Mouse (Mus musculus): ENCODE measurements around the gene Map6. TPM values are rescaled to one million over a fixed set of nuclear protein-coding genes. Genes with fewer than 3 reads are reported as not detected.
"Not testable (repeated sequence)": the region's sequence is repeated elsewhere in the genome, so short reads cannot be mapped to it uniquely, and the experiment has no call there.

Gene Map6
- polyA plus RNA-seq, 1 experiment from 2014 or later: 57.0 TPM

DNA sequence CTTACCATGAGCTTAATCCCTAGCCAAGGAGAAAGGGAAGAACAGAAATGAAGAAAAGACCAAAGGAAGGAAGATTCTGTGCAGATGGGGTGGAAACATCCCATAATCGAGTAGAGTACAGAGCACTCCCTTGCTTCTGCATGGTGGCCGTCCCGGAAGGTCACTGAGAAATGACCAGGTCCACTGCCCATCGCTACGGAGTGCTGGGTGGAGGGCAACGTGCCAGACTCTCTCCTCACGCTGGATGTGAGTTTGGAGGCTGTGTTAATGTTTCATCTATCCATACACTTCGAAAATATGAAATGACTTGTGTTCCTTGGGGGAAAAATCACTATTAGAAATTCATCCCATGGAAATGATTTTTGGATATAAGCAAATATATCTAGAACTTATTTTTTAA is 91.1 kb downstream of the Map6 start:
- H3K27me3 ChIP-seq (ENCODE audit: control insufficient read depth, insufficient read depth, low read length): no peaks in the 10 kb centered on the region
- WGBS: 93% methylated on average over 8 of the region's 8 CpGs
- H3K9me3 ChIP-seq (ENCODE audit: control insufficient read depth, low read length): no peaks in the 10 kb centered on the region
- H3K4me3 ChIP-seq (ENCODE audit: low read depth, low read length): no peak overlapping the region
- no peak overlapping the region for H3K27ac ChIP-seq (ENCODE audit: low read depth, low read length)
- peaks cover 36% of the 10 kb centered on the region for H3K4me1 ChIP-seq (ENCODE audit: control insufficient read depth, insufficient read depth, low read length)
- H3K4me2 ChIP-seq (ENCODE audit: low read depth): no peak overlapping the region
- ATAC-seq (ENCODE audit: insufficient read depth, low FRiP score, low TSS enrichment) (no peak), DNase-seq (ENCODE audit: low spot score) (no peak)
- no peaks in the 10 kb centered on the region for H3K36me3 ChIP-seq (ENCODE audit: control insufficient read depth, insufficient read depth, low read length)
- no peak overlapping the region for H3K9ac ChIP-seq (ENCODE audit: low read length)

GRCm38 (mm10) chr7:99360021-99360802 is 93.0 kb downstream of the Map6 start:
- H3K4me3 ChIP-seq (ENCODE audit: low read depth, low read length): no peak overlapping the region
- peak overlapping the region; percentile 32; the same call in 1 of the 2 replicates for H3K9ac ChIP-seq (ENCODE audit: low read length)
- DNase-seq (ENCODE audit: low spot score): peak; percentile 92
- no peaks in the 10 kb centered on the region for H3K36me3 ChIP-seq (ENCODE audit: control insufficient read depth, insufficient read depth, low read length)
- 0 out of 2 replicates have a peak overlapping the region, but pooled peaks have one; percentile 8 for H3K4me2 ChIP-seq (ENCODE audit: low read depth)
- H3K9me3 ChIP-seq (ENCODE audit: control insufficient read depth, low read length): no peaks in the 10 kb centered on the region
- H3K27ac ChIP-seq (ENCODE audit: low read depth, low read length): peak overlapping the region; percentile 85
- ATAC-seq (ENCODE audit: insufficient read depth, low FRiP score, low TSS enrichment): peak; percentile 96
- peaks cover 30% of the 10 kb centered on the region for H3K4me1 ChIP-seq (ENCODE audit: control insufficient read depth, insufficient read depth, low read length)
- H3K27me3 ChIP-seq (ENCODE audit: control insufficient read depth, insufficient read depth, low read length): no peaks in the 10 kb centered on the region
- 5% methylated on average over 10 of the region's 10 CpGs for WGBS

DNA sequence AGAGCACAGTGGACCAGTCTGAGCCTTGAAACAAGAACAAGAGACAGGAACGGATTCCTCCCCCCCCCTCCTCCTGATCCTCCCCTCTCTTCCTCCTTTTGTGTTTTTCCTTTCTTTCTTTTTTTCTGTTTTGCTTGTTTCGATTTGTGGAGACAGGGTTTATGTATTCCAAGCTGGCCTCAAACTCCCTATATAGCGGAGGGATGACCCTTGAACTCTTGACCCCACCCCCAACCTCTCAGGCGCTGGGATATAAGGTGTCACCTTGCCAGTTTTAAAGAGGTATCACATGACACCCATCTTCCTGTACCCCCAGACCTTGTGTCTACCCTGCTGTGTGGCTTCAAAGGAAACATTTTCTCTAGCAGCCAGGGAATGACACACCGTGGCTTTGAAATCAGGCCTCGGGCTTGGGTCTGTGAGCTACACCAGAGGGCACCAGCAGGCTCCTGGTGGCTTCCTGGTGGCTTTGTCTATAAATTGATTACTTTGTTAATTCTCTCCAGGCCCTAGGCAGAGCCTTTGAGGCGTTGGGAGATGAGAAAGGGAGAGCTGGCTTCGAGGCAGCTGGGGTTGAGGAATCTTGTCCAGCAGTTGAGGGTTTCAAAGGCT is 93.7 kb downstream of the Map6 start:
- Histone ChIP-seq H3K4me1 (ENCODE audit: control insufficient read depth, insufficient read depth, low read length) (peaks cover 23% of the 10 kb centered on the region), H3K9me3 (ENCODE audit: control insufficient read depth, low read length) (no peaks in the 10 kb centered on the region), H3K4me2 (ENCODE audit: low read depth) (0 out of 2 replicates have a peak overlapping the region, but pooled peaks have one; percentile 8), H3K36me3 (ENCODE audit: control insufficient read depth, insufficient read depth, low read length) (no peaks in the 10 kb centered on the region), H3K27ac (ENCODE audit: low read depth, low read length) (peak overlapping the region; percentile 85), H3K9ac (ENCODE audit: low read length) (peak overlapping the region; percentile 32; the same call in 1 of the 2 replicates), H3K4me3 (ENCODE audit: low read depth, low read length) (no peak overlapping the region), H3K27me3 (ENCODE audit: control insufficient read depth, insufficient read depth, low read length) (no peaks in the 10 kb centered on the region)
- WGBS: 14% methylated on average over 8 of the region's 8 CpGs
- ATAC-seq (ENCODE audit: insufficient read depth, low FRiP score, low TSS enrichment) (no peak), DNase-seq (ENCODE audit: low spot score) (no peak)

- H3K4me1 ChIP-seq (ENCODE audit: control insufficient read depth, insufficient read depth, low read length): peaks cover 13% of the 10 kb centered on the region
- no peaks in the 10 kb centered on the region for H3K9me3 ChIP-seq (ENCODE audit: control insufficient read depth, low read length)
- no peaks in the 10 kb centered on the region for H3K36me3 ChIP-seq (ENCODE audit: control insufficient read depth, insufficient read depth, low read length)
- H3K27me3 ChIP-seq (ENCODE audit: control insufficient read depth, insufficient read depth, low read length): no peaks in the 10 kb centered on the region
- DNase-seq (ENCODE audit: low spot score) (no peak), ATAC-seq (ENCODE audit: insufficient read depth, low FRiP score, low TSS enrichment) (no peak)
- H3K9ac ChIP-seq (ENCODE audit: low read length): no peak overlapping the region
- no peak overlapping the region for H3K4me3 ChIP-seq (ENCODE audit: low read depth, low read length)
- WGBS: 84% methylated on average over 2 of the region's 2 CpGs
- H3K4me2 ChIP-seq (ENCODE audit: low read depth): no peak overlapping the region
- no peak overlapping the region for H3K27ac ChIP-seq (ENCODE audit: low read depth, low read length)
Observed at GRCm38 (mm10) chr7:99362137-99362536, 94.9 kb downstream of the Map6 start.

DNA sequence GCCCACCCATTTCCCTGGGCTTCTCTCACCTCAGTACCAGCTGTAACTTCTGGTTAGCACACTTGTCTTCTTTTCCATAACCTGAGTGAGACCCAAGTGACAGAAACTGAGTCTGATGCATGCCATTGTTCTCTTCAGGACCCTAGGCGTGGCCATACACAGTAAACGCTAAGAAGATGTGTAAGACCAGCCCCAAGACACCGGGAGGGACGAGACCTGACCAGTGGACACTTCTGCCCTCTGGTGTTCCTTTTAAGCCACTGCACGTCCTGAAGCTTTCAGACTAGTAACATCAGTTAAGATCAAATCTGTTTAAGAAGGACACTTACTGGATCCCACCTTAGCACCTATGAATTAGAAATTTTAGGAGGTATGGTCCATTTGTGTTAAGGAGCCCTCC is 97.8 kb downstream of the Map6 start:
- H3K4me3 ChIP-seq (ENCODE audit: low read depth, low read length): no peak overlapping the region
- no peak overlapping the region for H3K9ac ChIP-seq (ENCODE audit: low read length)
- H3K4me2 ChIP-seq (ENCODE audit: low read depth): no peak overlapping the region
- H3K27ac ChIP-seq (ENCODE audit: low read depth, low read length): no peak overlapping the region
- H3K9me3 ChIP-seq (ENCODE audit: control insufficient read depth, low read length): no peaks in the 10 kb centered on the region
- ATAC-seq (ENCODE audit: insufficient read depth, low FRiP score, low TSS enrichment): no peak
- no peaks in the 10 kb centered on the region for H3K36me3 ChIP-seq (ENCODE audit: control insufficient read depth, insufficient read depth, low read length)
- 2% methylated on average over 5 of the region's 5 CpGs for WGBS
- DNase-seq (ENCODE audit: low spot score): peak; percentile 80
- peaks cover 5% of the 10 kb centered on the region; the same call in 1 of the 2 replicates for H3K4me1 ChIP-seq (ENCODE audit: control insufficient read depth, insufficient read depth, low read length)
- H3K27me3 ChIP-seq (ENCODE audit: control insufficient read depth, insufficient read depth, low read length): no peaks in the 10 kb centered on the region

GRCm38 (mm10) chr7:99366716-99367115 is 99.5 kb downstream of the Map6 start:
- H3K36me3 ChIP-seq (ENCODE audit: control insufficient read depth, insufficient read depth, low read length): no peaks in the 10 kb centered on the region
- H3K4me3 ChIP-seq (ENCODE audit: low read depth, low read length): no peak overlapping the region
- ATAC-seq (ENCODE audit: insufficient read depth, low FRiP score, low TSS enrichment): no peak
- 70% methylated on average over 6 of the region's 6 CpGs for WGBS
- no peak overlapping the region for H3K9ac ChIP-seq (ENCODE audit: low read length)
- no peaks in the 10 kb centered on the region for H3K27me3 ChIP-seq (ENCODE audit: control insufficient read depth, insufficient read depth, low read length)
- H3K27ac ChIP-seq (ENCODE audit: low read depth, low read length): no peak overlapping the region
- no peaks in the 10 kb centered on the region for H3K4me1 ChIP-seq (ENCODE audit: control insufficient read depth, insufficient read depth, low read length)
- no peak for DNase-seq (ENCODE audit: low spot score)
- H3K9me3 ChIP-seq (ENCODE audit: control insufficient read depth, low read length): no peaks in the 10 kb centered on the region
- no peak overlapping the region for H3K4me2 ChIP-seq (ENCODE audit: low read depth)

DNA sequence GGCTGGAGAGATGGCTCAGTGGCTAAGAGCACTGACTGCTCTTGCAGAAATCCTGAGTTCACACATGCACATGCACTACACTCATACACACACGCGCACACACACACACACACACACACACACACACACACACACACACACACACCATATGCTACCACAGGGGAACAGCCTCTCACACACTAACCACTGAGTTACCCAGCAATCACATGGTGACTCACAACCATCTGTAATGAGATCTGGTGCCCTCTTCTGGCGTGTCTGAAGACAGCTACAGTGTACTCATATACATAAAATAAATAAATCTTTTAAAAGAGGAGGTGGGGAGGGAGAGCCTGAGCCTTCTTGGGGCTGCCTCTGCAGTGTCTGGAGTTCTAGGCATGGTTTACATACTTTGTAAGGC is 107.1 kb downstream of the Map6 start:
- H3K9ac ChIP-seq (ENCODE audit: low read length); H3K4me1 ChIP-seq (ENCODE audit: control insufficient read depth, insufficient read depth, low read length); H3K36me3 ChIP-seq (ENCODE audit: control insufficient read depth, insufficient read depth, low read length); H3K9me3 ChIP-seq (ENCODE audit: control insufficient read depth, low read length); DNase-seq (ENCODE audit: low spot score); H3K27ac ChIP-seq (ENCODE audit: low read depth, low read length); H3K4me3 ChIP-seq (ENCODE audit: low read depth, low read length); ATAC-seq (ENCODE audit: insufficient read depth, low FRiP score, low TSS enrichment); H3K4me2 ChIP-seq (ENCODE audit: low read depth); H3K27me3 ChIP-seq (ENCODE audit: control insufficient read depth, insufficient read depth, low read length): not testable (repeated sequence)
- 66% methylated on average over 3 of the region's 3 CpGs for WGBS

DNA sequence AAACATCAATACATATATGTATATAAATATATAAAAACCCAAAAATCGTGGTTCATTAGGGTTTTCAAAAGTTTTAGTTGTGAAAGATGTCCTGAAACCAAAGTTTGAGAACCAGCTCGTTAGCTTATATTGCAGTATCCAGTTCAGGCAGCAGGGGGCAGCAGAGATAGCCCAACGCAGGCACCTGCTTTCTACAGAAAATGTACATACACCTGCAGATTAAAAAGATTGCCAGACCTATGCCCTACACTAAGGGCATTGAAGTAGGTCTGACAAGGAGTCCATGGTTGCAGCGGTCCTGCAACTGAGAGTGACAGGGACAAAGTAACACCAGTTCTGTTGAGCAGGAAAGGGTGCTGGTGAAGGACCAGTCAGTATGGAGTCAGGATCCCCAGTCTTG is 108.2 kb downstream of the Map6 start:
- DNase-seq (ENCODE audit: low spot score): peak; percentile 70
- 8% methylated on average over 4 of the region's 4 CpGs for WGBS
- H3K9ac ChIP-seq (ENCODE audit: low read length): no peak overlapping the region

More for the DNA sequence above, 108.2 kb downstream of the Map6 start:
- H3K27me3 ChIP-seq (ENCODE audit: control insufficient read depth, insufficient read depth, low read length): no peaks in the 10 kb centered on the region
- ATAC-seq (ENCODE audit: insufficient read depth, low FRiP score, low TSS enrichment): no peak
- no peaks in the 10 kb centered on the region for H3K36me3 ChIP-seq (ENCODE audit: control insufficient read depth, insufficient read depth, low read length)
- peaks cover 12% of the 10 kb centered on the region for H3K4me1 ChIP-seq (ENCODE audit: control insufficient read depth, insufficient read depth, low read length)
- H3K4me3 ChIP-seq (ENCODE audit: low read depth, low read length): no peak overlapping the region
- H3K9me3 ChIP-seq (ENCODE audit: control insufficient read depth, low read length): peaks cover 4% of the 10 kb centered on the region; the same call in 1 of the 2 replicates
- no peak overlapping the region for H3K27ac ChIP-seq (ENCODE audit: low read depth, low read length)
- H3K4me2 ChIP-seq (ENCODE audit: low read depth): no peak overlapping the region
